Mouse (Mus musculus): ENCODE data around the gene Hist1h4d. TPM values are rescaled to one million over a fixed set of nuclear protein-coding genes. Genes with fewer than 3 reads are reported as not detected.

The Hist1h4d gene
- polyA plus RNA-seq (2014; fragmentation: Illumina TruSeq; extraction: RNeasy Lipid Tissue Mini Kit (QIAGEN cat#74804); ENCODE audit: low read depth, low replicate concordance), result 0.76 TPM

GRCm38 (mm10) chr13:23581408-23582218, at the start of gene Hist1h4d:
Gene Hist1h4d (plus strand): TSS chr13:23581598.

GRCm38 (mm10) chr13:23533560-23534367, 47.6 kb upstream of the Hist1h4d start, which contains the start of gene Hist1h2af:
Gene Hist1h2af (plus strand): TSS chr13:23533906.

GRCm38 (mm10) chr13:23535137-23536075, 46.0 kb upstream of the Hist1h4d start, which contains the start of gene Hist1h3g:
Gene Hist1h3g (plus strand): TSS chr13:23535422.

GRCm38 (mm10) chr13:23542999-23543607, 38.3 kb upstream of the Hist1h4d start, which contains the start of gene Hist1h2bh:
Gene Hist1h2bh (minus strand): TSS chr13:23543392.

GRCm38 (mm10) chr13:23543965-23544786, 37.2 kb upstream of the Hist1h4d start, which contains the start of gene Hist1h3f:
Gene Hist1h3f (plus strand): TSS chr13:23544052.

GRCm38 (mm10) chr13:23551146-23551834, 30.1 kb upstream of the Hist1h4d start, which contains the start of gene Hist1h4f:
Gene Hist1h4f (minus strand): TSS chr13:23551648.

GRCm38 (mm10) chr13:23552962-23553361, 28.4 kb upstream of the Hist1h4d start, which contains the start of gene Hist1h1d:
Gene Hist1h1d (plus strand): TSS chr13:23553262.

GRCm38 (mm10) chr13:23561883-23562659, 19.3 kb upstream of the Hist1h4d start, which contains the start of gene Hist1h3e:
Gene Hist1h3e (minus strand): TSS chr13:23562369.

GRCm38 (mm10) chr13:23571022-23571503, 10.3 kb upstream of the Hist1h4d start, which contains the start of the genes Hist1h2ae and Hist1h2bg:
Gene Hist1h2ae (minus strand): TSS chr13:23571220.
Gene Hist1h2bg (plus strand): TSS chr13:23571396.

GRCm38 (mm10) chr13:23573898-23574524, 7.4 kb upstream of the Hist1h4d start, which contains the start of the genes Hist1h2bf and Hist1h2ad:
Gene Hist1h2bf (minus strand): TSS chr13:23574196.
Gene Hist1h2ad (plus strand): TSS chr13:23574381.

GRCm38 (mm10) chr13:23575271-23575851, 6.0 kb upstream of the Hist1h4d start, which contains the start of gene Hist1h3d:
Gene Hist1h3d (plus strand): TSS chr13:23575763.

GRCm38 (mm10) chr13:23620733-23621531, 39.5 kb downstream of the Hist1h4d start, which contains the start of gene Hist1h2be:
Gene Hist1h2be (minus strand): TSS chr13:23621124.

GRCm38 (mm10) chr13:23622175-23622671, 40.8 kb downstream of the Hist1h4d start, which contains the start of gene Hist1h1e:
Gene Hist1h1e (minus strand): TSS chr13:23622558.

